Mouse (Mus musculus): ENCODE data around the gene Psma4. TPM values are rescaled to one million over a fixed set of nuclear protein-coding genes. Genes with fewer than 3 reads are reported as not detected.

The Psma4 gene
- polyA plus RNA-seq, 1 experiment from 2014 or later = 291 TPM

GRCm38 (mm10) chr9:54980674-54981073 is 30.1 kb downstream of the Psma4 start, which contains the start of gene Chrna5:
TSS of gene Chrna5 (plus strand) at chr9:54980880.
- Histone ChIP-seq H3K4me1 (replicated peaks; ENCODE audit: control insufficient read depth, insufficient read depth, low read length) (peaks cover 10% of the 10 kb centered on the region), H3K4me3 (replicated peaks; ENCODE audit: low read length) (peak within 1 kb of the TSS; percentile 67), H3K9ac (replicated peaks; ENCODE audit: low read depth, low read length) (peak within 1 kb of the TSS; percentile 62), H3K9me3 (ENCODE audit: control insufficient read depth, low read length) (no peaks in the 10 kb centered on the region), H3K4me2 (ENCODE audit: low read length) (peak within 1 kb of the TSS; percentile 90), H3K27me3 (replicated peaks; ENCODE audit: control insufficient read depth, insufficient read depth, low read length) (peaks cover 19% of the 10 kb centered on the region), H3K36me3 (ENCODE audit: control insufficient read depth, insufficient read depth) (no peaks in the 10 kb centered on the region), H3K27ac (ENCODE audit: low read length) (no peak within 1 kb of the TSS)
- 62% methylated on average over 8 of the region's 8 CpGs for WGBS
- ATAC-seq = no peak

- H3K4me1 ChIP-seq (replicated peaks; ENCODE audit: control insufficient read depth, insufficient read depth, low read length) = peaks cover 10% of the 10 kb centered on the region
- no peak overlapping the region for H3K27ac ChIP-seq (ENCODE audit: low read length)
- under 1% methylated on average over 58 of the region's 85 CpGs for WGBS
- H3K36me3 ChIP-seq (ENCODE audit: control insufficient read depth, insufficient read depth) = no peaks in the 10 kb centered on the region
- peak; percentile 90 for ATAC-seq
- peak overlapping the region; percentile 62 for H3K9ac ChIP-seq (replicated peaks; ENCODE audit: low read depth, low read length)
- no peaks in the 10 kb centered on the region for H3K9me3 ChIP-seq (ENCODE audit: control insufficient read depth, low read length)
- H3K27me3 ChIP-seq (replicated peaks; ENCODE audit: control insufficient read depth, insufficient read depth, low read length) = peaks cover 19% of the 10 kb centered on the region
- H3K4me3 ChIP-seq (replicated peaks; ENCODE audit: low read length) = peak overlapping the region; percentile 67
- peak overlapping the region; percentile 90 for H3K4me2 ChIP-seq (ENCODE audit: low read length)
Measured at GRCm38 (mm10) chr9:54981291-54982191, 31.0 kb downstream of the Psma4 start.

GRCm38 (mm10) chr9:54982401-54982800 is 31.8 kb downstream of the Psma4 start:
- Histone ChIP-seq H3K9ac (replicated peaks; ENCODE audit: low read depth, low read length) (no peak overlapping the region), H3K4me1 (replicated peaks; ENCODE audit: control insufficient read depth, insufficient read depth, low read length) (peaks cover 10% of the 10 kb centered on the region)
- ATAC-seq = no peak

GRCm38 (mm10) chr9:54990362-54990761 is 39.8 kb downstream of the Psma4 start:
- ATAC-seq = no peak
- Histone ChIP-seq H3K27ac (ENCODE audit: low read length) (no peak overlapping the region), H3K27me3 (replicated peaks; ENCODE audit: control insufficient read depth, insufficient read depth, low read length) (no peaks in the 10 kb centered on the region), H3K4me1 (replicated peaks; ENCODE audit: control insufficient read depth, insufficient read depth, low read length) (no peaks in the 10 kb centered on the region), H3K4me3 (replicated peaks; ENCODE audit: low read length) (no peak overlapping the region), H3K36me3 (ENCODE audit: control insufficient read depth, insufficient read depth) (no peaks in the 10 kb centered on the region), H3K9me3 (ENCODE audit: control insufficient read depth, low read length) (no peaks in the 10 kb centered on the region), H3K4me2 (ENCODE audit: low read length) (no peak overlapping the region), H3K9ac (replicated peaks; ENCODE audit: low read depth, low read length) (no peak overlapping the region)
- WGBS = 81% methylated on average over 3 of the region's 3 CpGs

More at GRCm38 (mm10) chr9:54982401-54982800, 31.8 kb downstream of the Psma4 start:
- Histone ChIP-seq H3K9me3 (ENCODE audit: control insufficient read depth, low read length) (no peaks in the 10 kb centered on the region), H3K4me3 (replicated peaks; ENCODE audit: low read length) (peak overlapping the region; percentile 67; the same call in 1 of the 2 replicates), H3K27ac (ENCODE audit: low read length) (no peak overlapping the region), H3K36me3 (ENCODE audit: control insufficient read depth, insufficient read depth) (no peaks in the 10 kb centered on the region), H3K27me3 (replicated peaks; ENCODE audit: control insufficient read depth, insufficient read depth, low read length) (peaks cover 19% of the 10 kb centered on the region), H3K4me2 (ENCODE audit: low read length) (peak overlapping the region; percentile 90)
- WGBS = 9% methylated on average over 7 of the region's 7 CpGs

- Histone ChIP-seq H3K4me3 (replicated peaks; ENCODE audit: low read length) (no peak overlapping the region), H3K36me3 (ENCODE audit: control insufficient read depth, insufficient read depth) (no peaks in the 10 kb centered on the region), H3K27ac (ENCODE audit: low read length) (no peak overlapping the region), H3K4me2 (ENCODE audit: low read length) (no peak overlapping the region), H3K9ac (replicated peaks; ENCODE audit: low read depth, low read length) (no peak overlapping the region), H3K4me1 (replicated peaks; ENCODE audit: control insufficient read depth, insufficient read depth, low read length) (no peaks in the 10 kb centered on the region), H3K27me3 (replicated peaks; ENCODE audit: control insufficient read depth, insufficient read depth, low read length) (no peaks in the 10 kb centered on the region), H3K9me3 (ENCODE audit: control insufficient read depth, low read length) (no peaks in the 10 kb centered on the region)
- WGBS = 40% methylated on average over 3 of the region's 3 CpGs
- ATAC-seq = no peak
Measured at GRCm38 (mm10) chr9:54994381-54994780, 43.8 kb downstream of the Psma4 start.

- Histone ChIP-seq H3K27ac (ENCODE audit: low read length) (no peak overlapping the region), H3K9me3 (ENCODE audit: control insufficient read depth, low read length) (no peaks in the 10 kb centered on the region), H3K36me3 (ENCODE audit: control insufficient read depth, insufficient read depth) (no peaks in the 10 kb centered on the region), H3K4me2 (ENCODE audit: low read length) (no peak overlapping the region), H3K27me3 (replicated peaks; ENCODE audit: control insufficient read depth, insufficient read depth, low read length) (no peaks in the 10 kb centered on the region), H3K9ac (replicated peaks; ENCODE audit: low read depth, low read length) (no peak overlapping the region), H3K4me1 (replicated peaks; ENCODE audit: control insufficient read depth, insufficient read depth, low read length) (no peaks in the 10 kb centered on the region), H3K4me3 (replicated peaks; ENCODE audit: low read length) (no peak overlapping the region)
- no peak for ATAC-seq
- WGBS = 90% methylated on average over 3 of the region's 3 CpGs
Measured at GRCm38 (mm10) chr9:54995645-54996044, 45.1 kb downstream of the Psma4 start.

- no peak overlapping the region for H3K4me2 ChIP-seq (ENCODE audit: low read length)
- no peak overlapping the region for H3K4me3 ChIP-seq (replicated peaks; ENCODE audit: low read length)
- H3K27ac ChIP-seq (ENCODE audit: low read length) = no peak overlapping the region
- WGBS = 63% methylated on average over 4 of the region's 4 CpGs
- no peaks in the 10 kb centered on the region for H3K4me1 ChIP-seq (replicated peaks; ENCODE audit: control insufficient read depth, insufficient read depth, low read length)
- H3K9ac ChIP-seq (replicated peaks; ENCODE audit: low read depth, low read length) = no peak overlapping the region
- no peaks in the 10 kb centered on the region for H3K27me3 ChIP-seq (replicated peaks; ENCODE audit: control insufficient read depth, insufficient read depth, low read length)
- no peaks in the 10 kb centered on the region for H3K9me3 ChIP-seq (ENCODE audit: control insufficient read depth, low read length)
- ATAC-seq = no peak
- no peaks in the 10 kb centered on the region for H3K36me3 ChIP-seq (ENCODE audit: control insufficient read depth, insufficient read depth)
Measured at GRCm38 (mm10) chr9:55003609-55004008, 53.0 kb downstream of the Psma4 start.

Other genes with a start within 250 kb of the Psma4 start
- 115 and 126 TPM in 2 replicates for gene Wdr61, start 216.3 kb upstream of the Psma4 start, polyA plus RNA-seq (2015; fragmentation: Nextera tagmentation; extraction: Ambion mirVana)
- gene Crabp1, start 186.0 kb upstream of the Psma4 start, polyA plus RNA-seq (2015; fragmentation: Nextera tagmentation; extraction: Ambion mirVana) = 44.7 and 55.4 TPM in 2 replicates
- gene Ireb2, start 87.0 kb upstream of the Psma4 start, polyA plus RNA-seq (2015; fragmentation: Nextera tagmentation; extraction: Ambion mirVana) = 53.5 and 60.9 TPM in 2 replicates
- gene Hykk, start 33.5 kb upstream of the Psma4 start, polyA plus RNA-seq (2015; fragmentation: Nextera tagmentation; extraction: Ambion mirVana) = 1.5 and 1.6 TPM in 2 replicates
- 0.86 and 1.2 TPM in 2 replicates for gene AY074887, start 208 bp downstream of the Psma4 start, polyA plus RNA-seq (2015; fragmentation: Nextera tagmentation; extraction: Ambion mirVana)
- 0.85 and 1.2 TPM in 2 replicates for gene Chrna5, start 30.1 kb downstream of the Psma4 start, polyA plus RNA-seq (2015; fragmentation: Nextera tagmentation; extraction: Ambion mirVana)
- 3.1 and 5.1 TPM in 2 replicates for gene Chrna3, start 75.8 kb downstream of the Psma4 start, polyA plus RNA-seq (2015; fragmentation: Nextera tagmentation; extraction: Ambion mirVana)
- 0.35 and 0.41 TPM in 2 replicates for gene Chrnb4, start 98.0 kb downstream of the Psma4 start, polyA plus RNA-seq (2015; fragmentation: Nextera tagmentation; extraction: Ambion mirVana)
- 36.0 and 39.7 TPM in 2 replicates for gene Ube2q2, start 198.1 kb downstream of the Psma4 start, polyA plus RNA-seq (2015; fragmentation: Nextera tagmentation; extraction: Ambion mirVana)